Mouse (Mus musculus): ENCODE results near the gene Syde1.

Syde1 gene

DNA sequence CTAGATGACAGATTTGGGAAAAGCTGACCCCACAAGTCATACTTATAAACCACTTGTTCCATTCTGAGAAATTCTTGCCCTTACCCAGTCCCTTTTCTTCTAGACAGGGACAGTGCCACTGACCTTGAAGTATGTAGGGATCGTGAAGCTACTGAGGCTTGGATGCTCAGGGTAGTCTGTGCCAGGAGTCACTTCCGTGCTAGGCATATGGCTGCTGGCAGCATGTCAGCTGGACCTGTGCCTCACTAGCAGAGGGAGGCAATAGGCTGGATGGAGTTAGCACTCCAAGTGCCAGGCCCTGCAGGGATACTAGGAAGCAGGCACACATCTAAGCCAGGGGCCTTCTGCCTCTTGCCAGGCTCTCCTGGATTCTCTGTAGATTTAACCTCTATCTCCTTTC, 16.1 kb downstream of the Syde1 start:
- no peak for DNase-seq (ENCODE audit: low spot score)

DNA sequence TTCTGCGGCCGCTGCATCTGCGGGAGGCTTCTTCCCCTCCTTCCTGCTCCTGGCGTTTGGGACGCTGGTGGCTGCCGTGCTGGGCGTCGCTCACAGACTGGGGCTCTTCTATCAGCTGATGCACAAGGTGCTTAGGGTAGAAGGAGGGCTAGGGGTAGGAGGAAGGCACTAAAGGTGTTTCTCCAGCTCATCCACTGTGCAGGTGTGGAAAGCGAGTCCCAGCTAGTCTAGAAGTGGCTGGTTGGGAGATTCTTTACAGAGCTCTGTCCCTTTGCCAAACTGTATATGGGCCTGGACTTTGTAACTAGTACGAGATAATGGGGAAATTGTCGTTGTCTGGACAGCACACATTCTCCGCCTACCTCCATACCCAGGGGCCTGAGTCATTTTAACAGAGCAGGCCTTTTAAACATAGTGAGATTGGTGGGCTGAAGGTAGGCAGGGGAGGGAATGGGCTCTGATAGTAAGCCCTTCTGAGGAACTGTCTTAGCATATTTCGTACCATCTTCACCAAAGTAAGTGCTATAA, 16.6 kb downstream of the Syde1 start:
- no peak for DNase-seq (ENCODE audit: low spot score)

DNA sequence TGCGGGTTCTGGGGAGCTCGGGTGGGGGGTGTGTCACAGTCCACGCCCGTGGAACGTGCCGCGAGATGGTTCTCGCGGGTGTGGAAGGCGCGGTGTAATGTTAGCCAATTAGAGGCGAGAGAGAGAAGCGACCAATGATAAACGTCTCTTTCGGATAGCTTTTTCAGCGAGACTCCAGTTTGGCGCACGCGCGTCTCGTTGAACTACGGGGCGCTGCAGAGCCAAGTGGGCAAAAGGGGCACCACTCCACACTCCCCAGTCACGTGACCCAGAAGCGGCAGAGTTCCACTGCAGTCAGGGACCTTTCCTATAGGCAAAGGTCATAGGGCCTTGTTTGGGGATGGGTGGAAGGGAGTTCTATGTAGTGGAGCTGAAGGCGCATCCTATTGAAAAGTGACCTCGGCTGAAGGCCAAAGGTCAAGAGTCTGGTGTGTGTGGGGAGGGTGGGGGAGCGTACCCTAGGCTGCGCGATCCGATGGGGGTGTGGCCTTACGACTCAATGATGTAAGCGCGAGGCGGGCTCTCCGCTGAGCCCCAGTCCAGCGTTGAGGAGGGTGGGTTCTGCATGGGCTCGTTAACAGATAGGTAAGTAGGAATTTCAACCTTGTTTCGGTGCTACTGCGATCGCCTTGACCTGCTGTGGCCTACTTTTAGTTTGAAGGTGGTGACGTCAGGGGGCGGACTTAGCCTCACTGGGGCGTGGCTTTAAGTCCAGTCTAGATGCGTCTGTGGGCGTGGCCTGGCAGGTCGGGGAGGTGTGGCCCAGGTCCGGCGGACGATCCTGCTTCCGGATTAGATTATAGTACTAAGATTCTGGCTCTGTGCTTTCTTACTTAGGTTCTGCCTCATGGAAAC, 17.3 kb downstream of the Syde1 start, which contains the start of gene Ilvbl:
Gene Ilvbl (plus strand): TSS at position 97 of the 855 bp plus-strand sequence.
- DNase-seq (ENCODE audit: low spot score) = peak; percentile 91

DNA sequence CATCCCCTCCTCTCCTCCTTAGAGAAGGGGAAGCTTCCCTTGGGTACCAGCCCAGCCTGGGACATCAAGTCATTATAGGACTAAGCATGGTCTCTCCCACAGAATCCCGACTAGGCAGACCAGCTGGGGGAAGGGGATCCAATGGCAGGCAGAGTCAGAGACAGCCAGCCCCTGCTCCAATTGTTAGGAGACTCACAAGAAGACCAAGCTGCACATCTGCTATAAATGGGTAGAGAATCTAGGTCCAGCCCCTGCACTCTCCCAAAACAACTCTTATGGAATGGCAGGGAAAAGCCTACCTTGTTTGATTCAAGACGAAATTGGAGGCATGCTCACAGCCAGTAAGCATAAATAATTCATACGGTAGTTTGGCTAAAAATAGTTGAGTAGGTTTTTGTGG, 18.5 kb downstream of the Syde1 start:
- DNase-seq (ENCODE audit: low spot score) = no peak

DNA sequence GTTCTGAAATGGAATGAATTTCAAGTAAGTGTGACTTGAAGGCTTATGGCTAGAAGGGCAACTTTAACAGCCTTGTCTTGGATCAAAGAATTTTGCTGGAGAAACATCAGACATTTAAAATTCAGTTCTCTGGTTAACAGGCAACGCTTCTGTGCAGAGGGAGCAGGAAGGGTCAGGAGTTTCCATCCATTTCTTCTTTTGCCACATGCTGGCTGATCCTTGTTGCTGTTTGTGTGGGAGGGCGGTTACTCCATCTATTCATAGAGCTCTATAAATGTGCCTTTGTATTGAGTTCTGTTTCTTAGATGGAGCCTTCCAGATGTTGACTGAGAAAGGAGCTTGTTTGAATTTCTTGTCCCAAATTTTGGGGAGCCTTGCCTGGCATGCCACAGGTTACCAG, 20.9 kb downstream of the Syde1 start:
- DNase-seq (ENCODE audit: low spot score) = no peak

DNA sequence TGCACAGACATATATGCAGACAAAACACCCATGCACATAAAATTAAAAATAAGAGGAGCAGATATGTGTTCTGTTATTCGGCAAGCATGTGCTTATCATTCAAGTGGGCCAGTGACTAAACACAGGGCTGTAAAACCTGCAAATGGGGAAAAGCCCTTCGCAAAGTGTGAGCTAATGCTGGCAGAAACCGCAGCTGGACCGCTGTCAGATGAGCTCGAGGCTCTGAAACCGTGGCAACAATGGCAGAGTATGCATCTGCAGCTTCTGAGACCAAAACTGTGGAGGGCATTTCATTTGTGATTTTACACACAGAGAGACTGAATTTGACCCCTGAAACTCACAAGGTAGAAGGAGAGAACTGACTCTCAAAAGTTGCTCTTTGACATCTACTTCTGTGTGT, 21.3 kb downstream of the Syde1 start:
- no peak for DNase-seq (ENCODE audit: low spot score)

DNA sequence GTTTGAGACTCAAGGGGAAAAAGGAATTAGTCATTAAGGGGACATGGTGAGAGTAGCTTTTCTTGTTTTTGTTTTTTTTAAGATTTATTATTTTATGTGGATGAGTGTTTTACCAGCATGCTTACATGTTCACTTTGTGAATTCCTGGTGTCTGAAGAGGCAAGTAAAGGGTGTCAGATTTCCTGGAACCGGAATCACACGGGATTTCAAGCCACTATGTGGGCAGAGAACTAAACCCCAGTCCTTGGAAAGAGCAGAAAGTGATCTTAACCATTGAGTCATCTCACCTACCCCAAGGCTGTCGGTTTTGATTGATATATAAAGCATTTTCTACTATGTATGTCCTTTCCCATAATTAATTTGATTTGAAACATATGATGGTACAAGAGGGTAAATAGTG, 22.1 kb downstream of the Syde1 start:
- DNase-seq (ENCODE audit: low spot score) = no peak

DNA sequence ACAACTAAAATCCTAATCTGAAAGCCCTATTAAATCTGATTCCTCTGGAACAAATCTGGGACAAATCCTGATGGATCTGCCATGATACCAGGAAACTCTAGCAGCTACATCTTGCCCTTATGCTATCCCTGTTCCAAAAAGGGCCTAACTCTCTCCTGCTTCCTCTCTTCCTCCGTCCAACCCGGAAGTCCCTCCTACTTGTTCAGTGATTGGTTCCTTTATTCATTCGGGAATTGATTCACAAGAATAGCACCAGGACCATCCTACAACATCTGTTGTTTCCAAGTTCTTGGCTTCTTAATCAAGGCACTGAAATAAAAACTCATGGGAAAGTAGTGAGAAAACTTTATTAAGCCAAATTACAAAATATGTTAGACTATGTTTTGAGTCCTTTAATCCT, 22.6 kb downstream of the Syde1 start:
- no peak for DNase-seq (ENCODE audit: low spot score)

DNA sequence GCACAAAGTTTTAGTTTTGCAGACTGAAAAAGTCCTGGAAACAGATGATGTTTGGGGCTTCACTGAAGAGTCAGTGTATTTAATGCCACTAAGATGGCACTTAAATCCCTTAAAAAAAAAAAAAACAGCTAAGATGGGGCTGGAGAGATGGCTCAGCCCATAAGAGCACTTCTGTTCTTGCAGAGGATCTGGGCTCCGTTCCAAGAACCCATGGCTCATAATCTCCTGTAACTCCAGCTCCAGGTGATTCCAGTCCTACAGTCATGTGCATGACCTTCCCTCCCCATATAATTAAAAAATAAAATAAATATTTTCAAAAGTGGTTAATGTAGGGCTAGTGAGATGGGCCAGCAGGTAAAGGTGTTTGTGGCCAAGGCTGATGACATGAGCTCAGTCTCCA, 26.7 kb downstream of the Syde1 start:
- DNase-seq (ENCODE audit: low spot score) = no peak

DNA sequence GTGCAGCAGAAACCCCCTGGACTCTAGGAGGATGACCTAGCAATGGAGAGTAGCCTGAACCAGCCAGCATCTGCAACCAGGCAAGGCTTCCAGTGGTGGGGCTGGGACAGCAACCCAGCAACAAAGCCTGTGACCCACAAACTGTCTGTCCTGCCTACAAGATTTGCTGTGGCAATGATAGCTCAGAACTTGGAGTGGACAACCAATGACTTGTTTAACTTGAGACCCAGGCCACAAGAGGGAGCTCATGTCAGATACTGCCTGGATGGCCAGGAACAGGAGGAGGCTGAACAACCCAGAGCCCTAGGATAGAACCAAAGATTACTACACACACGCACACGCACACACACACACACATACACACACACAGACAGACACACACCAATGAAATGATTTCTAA, 50.8 kb downstream of the Syde1 start:
- DNase-seq (ENCODE audit: low spot score) = no peak

Data from spleen, adult 12 weeks (tissue).